Mouse (Mus musculus): ENCODE measurements around the gene Prss12. TPM values are rescaled to one million over a fixed set of nuclear protein-coding genes. Genes with fewer than 3 reads are reported as not detected.

The Prss12 gene
- polyA plus RNA-seq, 1 experiment from 2014 or later = 0.06 TPM

GRCm38 (mm10) chr3:123506699-123507662 lies 60.3 kb downstream of the Prss12 start:
- H3K27me3 ChIP-seq = no peaks in the 10 kb centered on the region
- ATAC-seq (no peak), DNase-seq (ENCODE audit: low read depth, low spot score) (no peak)
- peak; percentile 65 for TF ChIP-seq CTCF (IDR thresholded peaks at IDR 0.05)
- ChIA-PET CTCF (interaction anchor here (0.7 to 1.0 kb wide), 3 partner anchors 9 to 21 kb away, joined by 3 to 4 read pairs (median 3); no protein-coding TSS in a partner anchor), POLR2A (interaction anchor here (0.6 to 2.0 kb wide), 3 partner anchors 7 to 200 kb away, joined by 3 to 8 read pairs (median 4); no protein-coding TSS in a partner anchor)
- in situ Hi-C loops (cut with MboI; ENCODE audit: low pct_unique_long_range_greater_than_20kb) = loop anchor here (5.0 kb wide), 3 partner anchors 120 to 770 kb away; partner anchors contain the start of gene Mettl14

GRCm38 (mm10) chr3:123507663-123508055 lies 60.9 kb downstream of the Prss12 start:
- ATAC-seq (no peak), DNase-seq (ENCODE audit: low read depth, low spot score) (no peak)
- in situ Hi-C loops (cut with MboI; ENCODE audit: low pct_unique_long_range_greater_than_20kb) = loop anchor here (5.0 kb wide), 3 partner anchors 120 to 770 kb away; partner anchors contain the start of gene Mettl14
- POLR2A ChIA-PET = interaction anchor here (1.3 to 2.0 kb wide), 2 partner anchors 8 to 16 kb away, joined by 4 to 8 read pairs; no protein-coding TSS in a partner anchor
- CTCF ChIA-PET = no interaction called here
- peak; percentile 29 for TF ChIP-seq CTCF (IDR thresholded peaks at IDR 0.05)
- no peaks in the 10 kb centered on the region for H3K27me3 ChIP-seq

GRCm38 (mm10) chr3:123508056-123508674 lies 61.5 kb downstream of the Prss12 start:
- ATAC-seq (peak; percentile 96), DNase-seq (ENCODE audit: low read depth, low spot score) (peak; percentile 99)
- no peaks in the 10 kb centered on the region for H3K27me3 ChIP-seq
- no peak for TF ChIP-seq CTCF (IDR thresholded peaks at IDR 0.05)
- in situ Hi-C loops (cut with MboI; ENCODE audit: low pct_unique_long_range_greater_than_20kb) = loop anchor here (5.0 kb wide), 3 partner anchors 121 to 769 kb away; partner anchors contain the start of gene Mettl14
- POLR2A ChIA-PET = interaction anchor here (1.3 to 2.0 kb wide), 2 partner anchors 8 to 17 kb away, joined by 4 to 8 read pairs; no protein-coding TSS in a partner anchor
- CTCF ChIA-PET = interaction anchor here (0.8 to 1.1 kb wide), 3 partner anchors 14 to 118 kb away, joined by 3 read pairs; no protein-coding TSS in a partner anchor

- ChIA-PET POLR2A (interaction anchor here (0.6 to 2.0 kb wide), 2 partner anchors 9 to 496 kb away, joined by 3 to 8 read pairs; no protein-coding TSS in a partner anchor), CTCF (interaction anchor here (0.8 to 1.4 kb wide), 5 partner anchors 10 to 766 kb away, joined by 3 to 7 read pairs (median 3); no protein-coding TSS in a partner anchor)
- H3K27me3 ChIP-seq = no peaks in the 10 kb centered on the region
- DNase-seq (ENCODE audit: low read depth, low spot score) (no peak), ATAC-seq (peak; percentile 64)
- peak; percentile 69 for TF ChIP-seq CTCF (IDR thresholded peaks at IDR 0.05)
- in situ Hi-C loops (cut with MboI; ENCODE audit: low pct_unique_long_range_greater_than_20kb) = loop anchor here (5.0 kb wide), 3 partner anchors 122 to 768 kb away; partner anchors contain the start of gene Mettl14
Observed at GRCm38 (mm10) chr3:123508675-123509376, 62.1 kb downstream of the Prss12 start.

GRCm38 (mm10) chr3:123511818-123512217 lies 65.1 kb downstream of the Prss12 start:
- no peaks in the 10 kb centered on the region for H3K27me3 ChIP-seq
- ChIA-PET CTCF (no interaction called here), POLR2A (no interaction called here)
- no peak for ATAC-seq
- DNase-seq (ENCODE audit: low read depth, low spot score) = no peak
- in situ Hi-C loops (cut with MboI; ENCODE audit: low pct_unique_long_range_greater_than_20kb) = no loop called here
- no peak for TF ChIP-seq CTCF (IDR thresholded peaks at IDR 0.05)

GRCm38 (mm10) chr3:123514886-123515285 lies 68.2 kb downstream of the Prss12 start:
- no peak for TF ChIP-seq CTCF (IDR thresholded peaks at IDR 0.05)
- CTCF ChIA-PET = interaction anchor here (0.7 to 4.1 kb wide), 15 partner anchors 12 to 1073 kb away, joined by 3 to 35 read pairs (median 4); no protein-coding TSS in a partner anchor
- H3K27me3 ChIP-seq = no peaks in the 10 kb centered on the region
- in situ Hi-C loops (cut with MboI; ENCODE audit: low pct_unique_long_range_greater_than_20kb) = loop anchor here (5.0 kb wide), 1 partner anchor 1072 kb away; no protein-coding TSS in a partner anchor
- DNase-seq (ENCODE audit: low read depth, low spot score) (no peak), ATAC-seq (no peak)
- POLR2A ChIA-PET = no interaction called here

GRCm38 (mm10) chr3:123515600-123516359 lies 69.1 kb downstream of the Prss12 start:
- POLR2A ChIA-PET = no interaction called here
- ATAC-seq (peak; percentile 66), DNase-seq (ENCODE audit: low read depth, low spot score) (no peak)
- in situ Hi-C loops (cut with MboI; ENCODE audit: low pct_unique_long_range_greater_than_20kb) = loop anchor here (5.0 kb wide), 1 partner anchor 1072 kb away; no protein-coding TSS in a partner anchor
- peak; percentile 52 for TF ChIP-seq CTCF (IDR thresholded peaks at IDR 0.05)
- no peaks in the 10 kb centered on the region for H3K27me3 ChIP-seq
- CTCF ChIA-PET = interaction anchor here (0.7 to 4.1 kb wide), 22 partner anchors 10 to 1072 kb away, joined by 3 to 35 read pairs (median 4); partner anchors contain the start of gene Ndst3

- ChIA-PET CTCF (interaction anchor here (0.7 to 4.1 kb wide), 8 partner anchors 10 to 1071 kb away, joined by 3 to 35 read pairs (median 4); partner anchors contain the start of gene Ndst3), POLR2A (no interaction called here)
- no peak for DNase-seq (ENCODE audit: low read depth, low spot score)
- no peaks in the 10 kb centered on the region for H3K27me3 ChIP-seq
- peak; percentile 78 for TF ChIP-seq CTCF (IDR thresholded peaks at IDR 0.05)
- ATAC-seq = peak; percentile 75
- in situ Hi-C loops (cut with MboI; ENCODE audit: low pct_unique_long_range_greater_than_20kb) = loop anchor here (5.0 kb wide), 1 partner anchor 1071 kb away; no protein-coding TSS in a partner anchor
Observed at GRCm38 (mm10) chr3:123516784-123517183, 70.1 kb downstream of the Prss12 start.
